Mouse (Mus musculus) forebrain, embryonic 14.5 days (tissue): ENCODE measurements at regions not wholly inside any gene's neighbourhood (a gene's known extent, or its start where the extent isn't known, plus 50 kb on each side); places are given as distances from the start of the nearest gene placed in this dataset.

Source experiments
- ATAC-seq: fragments of 200-750 bp; cut with Nextera tagmentation; 2 replicates; pipeline ENCODE4 v1.8.0; 2017; ENCODE audit warnings: mild to moderate bottlenecking, moderate library complexity
- DNase-seq: peaks from one replicate; pipeline ENCODE4 v3.0.0-alpha.2; 2015; ENCODE audit warnings: low spot score
- H3K27ac ChIP-seq: fragments of 300-500 bp; sonication (generic); 2 replicates; pipeline ENCODE4 v1.5.1; 2014; ENCODE audit warnings: low read depth, mild to moderate bottlenecking, control low read depth, low read length, moderate library complexity
- H3K27me3 ChIP-seq: fragments of 300-500 bp; sonication (generic); replicated peaks from 2 replicates; pipeline ENCODE4 v1.6.1; 2014; ENCODE audit warnings: low read length, control low read depth, mixed read lengths; ENCODE audit not compliant: control insufficient read depth, insufficient read depth
- H3K36me3 ChIP-seq: fragments of 300-500 bp; sonication (generic); 2 replicates; pipeline ENCODE4 v1.6.1; 2014; ENCODE audit warnings: low read length, control low read depth; ENCODE audit not compliant: control insufficient read depth, insufficient read depth
- H3K4me1 ChIP-seq: fragments of 300-500 bp; sonication (generic); 2 replicates; pipeline ENCODE4 v1.6.1; 2014; ENCODE audit warnings: antibody characterized with exemption, low read length, control low read depth; ENCODE audit not compliant: control insufficient read depth, insufficient read depth
- H3K4me2 ChIP-seq: fragments of 300-500 bp; sonication (generic); 2 replicates; pipeline ENCODE4 v1.6.1; 2014; ENCODE audit warnings: mild to moderate bottlenecking, control low read depth, low read length
- H3K4me3 ChIP-seq: fragments of 300-500 bp; sonication (generic); 2 replicates; pipeline ENCODE4 v1.5.1; 2014; ENCODE audit warnings: low read depth, low read length, control low read depth
- H3K9ac ChIP-seq: fragments of 300-500 bp; sonication (generic); 2 replicates; pipeline ENCODE4 v1.6.1; 2014; ENCODE audit warnings: mild to moderate bottlenecking, low read length, control low read depth, moderate library complexity
- H3K9me3 ChIP-seq: fragments of 300-500 bp; sonication (generic); replicated peaks from 2 replicates; pipeline ENCODE4 v1.6.1; 2016; ENCODE audit warnings: low read length, control low read depth, mixed read lengths; ENCODE audit not compliant: control insufficient read depth
- WGBS: fragments of 180-500 bp; shearing (Covaris S2); extraction: QIAGEN DNeasy Blood & Tissue Kit; methylation state at CpG from one replicate; pipeline ENCODE4 v1.1.7; 2014; 5-methylcytosine and 5-hydroxymethylcytosine counted together

DNA sequence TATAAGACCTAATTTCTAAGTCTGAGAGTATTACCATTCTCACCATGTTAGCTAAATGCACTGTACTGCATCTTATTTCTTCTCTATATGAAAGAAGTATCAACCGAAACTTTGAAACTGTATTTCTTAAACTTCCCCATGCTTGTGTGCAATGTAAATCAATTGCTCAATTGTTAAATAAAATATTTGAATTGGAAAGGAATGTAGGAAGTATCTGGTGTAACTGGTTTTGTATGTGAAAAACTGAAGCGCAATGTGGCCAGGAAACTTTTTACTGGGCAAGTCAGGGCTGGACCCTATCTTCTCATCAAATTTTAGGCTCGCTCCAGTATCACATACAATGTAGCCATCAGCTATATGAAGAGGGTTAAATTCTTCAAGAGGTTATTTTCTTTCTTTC is 123.8 kb upstream of the Atp2b1 start:
- no peaks in the 10 kb centered on the region for H3K27me3 ChIP-seq
- H3K4me3 ChIP-seq, result no peak overlapping the region
- no peak for ATAC-seq
- DNase-seq, result no peak
- WGBS, result 95% methylated on average over 3 of the region's 3 CpGs
- no peak overlapping the region for H3K9ac ChIP-seq
- no peaks in the 10 kb centered on the region for H3K4me1 ChIP-seq
- H3K27ac ChIP-seq, result no peak overlapping the region
- H3K9me3 ChIP-seq, result no peaks in the 10 kb centered on the region
- no peaks in the 10 kb centered on the region for H3K36me3 ChIP-seq
- H3K4me2 ChIP-seq, result no peak overlapping the region

DNA sequence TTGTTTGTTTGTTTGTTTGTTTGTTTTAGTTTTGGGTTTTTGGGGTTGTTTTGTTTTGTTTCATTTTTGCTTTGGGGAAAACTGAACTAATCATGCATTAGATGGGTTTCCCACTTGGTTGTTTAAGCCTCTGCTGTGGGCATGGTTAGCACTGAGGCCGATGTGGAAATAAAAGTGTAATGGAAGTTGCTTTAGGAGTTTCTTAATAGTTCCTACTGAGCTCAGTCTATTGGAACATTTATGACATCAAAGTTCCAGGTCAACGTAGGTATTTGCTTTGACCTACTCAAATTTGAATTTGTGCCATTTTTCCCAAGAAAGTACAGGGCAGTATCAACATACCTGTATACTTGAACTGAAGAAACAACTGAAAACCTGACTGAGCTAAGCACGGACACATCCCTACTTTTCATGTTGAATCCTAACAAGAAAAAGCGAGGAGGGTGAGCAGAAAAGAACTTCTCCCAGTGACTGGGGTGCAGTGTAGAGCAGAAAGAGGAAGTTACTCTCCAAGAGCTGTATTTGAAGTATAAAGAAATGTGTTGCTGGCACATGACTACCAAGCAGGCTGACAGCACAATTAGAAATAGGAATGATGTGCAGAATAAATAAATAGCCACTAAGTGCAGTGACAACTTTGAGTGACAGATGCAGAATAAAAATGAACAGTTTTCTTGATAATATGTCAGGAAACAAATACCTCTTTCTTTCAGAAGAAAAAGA is 122.0 kb upstream of the Atp2b1 start:
- H3K4me2 ChIP-seq, result no peak overlapping the region
- DNase-seq, result no peak
- H3K27ac ChIP-seq, result no peak overlapping the region
- H3K9ac ChIP-seq, result no peak overlapping the region
- H3K4me3 ChIP-seq, result no peak overlapping the region
- H3K36me3 ChIP-seq, result no peaks in the 10 kb centered on the region
- H3K4me1 ChIP-seq, result no peaks in the 10 kb centered on the region
- ATAC-seq, result no peak
- no peaks in the 10 kb centered on the region for H3K27me3 ChIP-seq
- WGBS, result 89% methylated on average over 4 of the region's 4 CpGs
- H3K9me3 ChIP-seq, result no peaks in the 10 kb centered on the region

DNA sequence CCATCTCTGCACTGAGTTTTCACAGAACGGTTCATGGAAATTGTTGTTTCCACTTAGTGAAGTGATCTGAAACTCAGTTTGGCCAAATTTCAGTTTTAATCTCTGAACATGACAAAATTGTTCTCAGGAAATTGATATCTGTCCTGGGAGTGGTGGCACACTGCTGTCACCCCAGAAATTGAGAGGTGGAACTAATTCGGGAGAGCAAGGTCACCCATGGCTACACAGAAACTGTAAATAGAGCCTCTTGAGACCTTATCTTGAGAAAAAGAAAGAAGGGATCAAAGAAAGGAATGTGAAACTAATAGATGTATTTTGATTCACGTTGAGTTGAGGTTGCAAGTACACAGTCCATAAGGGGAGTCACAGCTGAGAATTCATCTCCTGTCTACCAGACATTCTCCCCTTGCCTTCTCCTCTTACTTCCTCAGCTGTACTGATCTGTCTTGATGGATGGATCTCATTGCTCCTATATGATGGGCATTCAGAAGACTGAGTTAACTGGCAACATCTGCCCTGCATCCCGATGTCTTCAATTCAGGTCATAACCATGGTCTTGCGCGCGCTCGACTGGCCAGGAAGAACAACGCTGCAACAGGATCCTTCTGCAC is 120.2 kb upstream of the Atp2b1 start:
- ATAC-seq, result no peak
- Histone ChIP-seq H3K27me3 (no peaks in the 10 kb centered on the region), H3K4me1 (no peaks in the 10 kb centered on the region), H3K9me3 (no peaks in the 10 kb centered on the region), H3K4me3 (no peak overlapping the region), H3K4me2 (no peak overlapping the region), H3K36me3 (no peaks in the 10 kb centered on the region), H3K27ac (no peak overlapping the region), H3K9ac (no peak overlapping the region)
- DNase-seq, result no peak
- 94% methylated on average over 9 of the region's 9 CpGs for WGBS

DNA sequence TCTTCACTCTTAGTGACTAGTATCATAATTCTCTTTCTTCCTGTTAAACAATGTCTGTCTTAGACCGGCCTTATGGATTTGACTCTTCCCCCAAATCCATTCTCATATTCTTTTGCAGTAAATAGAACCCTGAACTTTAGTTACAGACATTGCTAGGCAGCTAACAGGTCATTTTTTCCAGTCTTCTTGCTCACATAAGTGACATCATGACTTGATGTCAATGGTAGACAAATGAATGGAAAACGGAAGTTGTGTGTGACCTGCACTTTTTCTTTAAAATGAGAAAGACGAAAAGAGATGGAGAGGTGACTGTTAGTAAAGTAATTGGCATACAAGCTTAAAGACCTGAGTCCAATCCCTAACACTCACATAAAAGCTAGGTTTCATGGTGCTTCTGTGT is 118.2 kb upstream of the Atp2b1 start:
- Histone ChIP-seq H3K36me3 (no peaks in the 10 kb centered on the region), H3K27me3 (no peaks in the 10 kb centered on the region), H3K9ac (no peak overlapping the region), H3K9me3 (no peaks in the 10 kb centered on the region), H3K4me3 (no peak overlapping the region), H3K4me1 (no peaks in the 10 kb centered on the region), H3K4me2 (no peak overlapping the region), H3K27ac (no peak overlapping the region)
- DNase-seq (no peak), ATAC-seq (no peak)
- 93% methylated on average over 3 of the region's 3 CpGs for WGBS

DNA sequence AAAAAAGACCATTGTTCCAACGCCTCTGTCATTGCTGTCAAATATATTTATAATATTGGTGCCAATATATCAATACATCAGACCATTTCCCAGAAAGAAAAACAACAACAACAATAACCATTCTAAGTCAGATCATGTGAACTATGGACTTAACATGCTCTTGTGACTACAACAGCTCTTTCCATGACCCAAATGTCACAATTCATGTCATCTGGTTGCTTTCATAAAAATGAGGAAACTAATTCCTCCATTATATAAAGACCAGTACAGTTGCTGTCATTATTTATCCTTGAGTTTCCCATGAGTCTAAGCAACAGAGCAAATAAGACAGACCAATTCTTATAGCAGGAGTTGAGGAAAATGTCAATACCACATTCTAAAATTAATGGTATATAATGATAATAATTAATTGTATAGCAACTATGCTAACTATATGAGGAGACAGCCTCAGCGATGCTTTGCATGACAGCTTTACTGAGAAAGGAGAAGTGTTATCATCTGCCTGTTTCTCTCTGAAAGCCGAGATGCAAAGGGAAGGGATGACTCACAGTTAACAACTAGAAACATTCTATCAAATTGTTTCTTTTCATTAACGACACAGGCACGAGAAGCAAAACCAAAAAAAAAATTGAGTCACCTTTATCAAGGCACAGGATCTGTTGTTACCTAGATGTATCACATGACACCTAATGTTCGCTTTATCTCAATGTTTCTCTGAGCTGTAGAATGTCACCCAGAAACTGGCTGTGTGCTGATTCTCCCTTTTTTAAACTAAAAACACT is 115.4 kb upstream of the Atp2b1 start:
- H3K27me3 ChIP-seq, result no peaks in the 10 kb centered on the region

DNA sequence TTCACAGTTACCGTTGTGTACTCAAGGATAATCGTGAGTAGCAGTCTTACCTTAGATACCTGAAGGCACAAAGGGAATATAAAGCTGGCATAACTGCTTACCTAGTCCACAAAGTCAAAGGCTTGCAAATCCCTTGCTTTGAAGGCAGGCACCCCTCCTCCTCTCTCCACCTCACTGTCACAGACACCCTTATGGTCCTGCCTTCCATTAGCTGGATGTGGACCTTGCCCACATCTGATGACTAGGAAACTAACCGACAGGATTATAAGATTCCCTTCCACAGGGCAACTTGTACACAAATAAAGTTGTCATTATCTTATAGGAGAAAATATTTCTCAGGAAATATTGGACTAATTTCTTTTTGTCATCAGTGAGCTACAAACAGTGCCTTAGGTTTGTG is 114.4 kb upstream of the Atp2b1 start:
- Histone ChIP-seq H3K4me2 (no peak overlapping the region), H3K9me3 (no peaks in the 10 kb centered on the region), H3K4me3 (no peak overlapping the region), H3K9ac (no peak overlapping the region), H3K27me3 (no peaks in the 10 kb centered on the region), H3K4me1 (no peaks in the 10 kb centered on the region), H3K36me3 (no peaks in the 10 kb centered on the region), H3K27ac (no peak overlapping the region)
- DNase-seq (no peak), ATAC-seq (no peak)
- WGBS, result 92% methylated on average over 3 of the region's 3 CpGs

More for the DNA sequence above, 115.4 kb upstream of the Atp2b1 start:
- DNase-seq (no peak), ATAC-seq (no peak)
- Histone ChIP-seq H3K36me3 (no peaks in the 10 kb centered on the region), H3K9ac (no peak overlapping the region), H3K4me2 (no peak overlapping the region), H3K9me3 (no peaks in the 10 kb centered on the region), H3K4me1 (no peaks in the 10 kb centered on the region), H3K27ac (no peak overlapping the region), H3K4me3 (no peak overlapping the region)
- 86% methylated on average over 6 of the region's 6 CpGs for WGBS

DNA sequence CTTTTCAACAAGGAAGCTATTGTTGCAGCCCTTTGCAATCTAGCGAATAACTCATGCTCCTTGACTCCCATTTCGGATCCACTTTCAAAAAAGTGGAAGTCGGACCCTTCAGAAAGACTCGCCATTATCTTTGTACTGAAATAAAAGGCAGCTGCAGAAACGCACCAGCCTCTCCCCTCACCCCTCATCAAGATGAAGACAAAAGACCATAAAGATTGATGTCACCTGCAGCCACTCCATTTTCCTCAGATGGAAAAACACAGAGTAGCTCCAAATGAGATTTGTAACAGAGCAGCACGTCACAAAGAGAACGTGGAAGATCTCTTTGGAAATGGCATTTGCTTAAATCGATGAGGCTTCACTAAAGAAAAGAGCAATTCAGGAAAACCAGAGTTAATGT is 113.3 kb upstream of the Atp2b1 start:
- H3K4me2 ChIP-seq, result no peak overlapping the region
- H3K9ac ChIP-seq, result no peak overlapping the region
- peak; percentile 11 for DNase-seq
- no peaks in the 10 kb centered on the region for H3K27me3 ChIP-seq
- no peak overlapping the region for H3K4me3 ChIP-seq
- no peaks in the 10 kb centered on the region for H3K4me1 ChIP-seq
- ATAC-seq, result no peak
- H3K36me3 ChIP-seq, result no peaks in the 10 kb centered on the region
- H3K9me3 ChIP-seq, result no peaks in the 10 kb centered on the region
- H3K27ac ChIP-seq, result no peak overlapping the region
- 22% methylated on average over 8 of the region's 8 CpGs for WGBS

DNA sequence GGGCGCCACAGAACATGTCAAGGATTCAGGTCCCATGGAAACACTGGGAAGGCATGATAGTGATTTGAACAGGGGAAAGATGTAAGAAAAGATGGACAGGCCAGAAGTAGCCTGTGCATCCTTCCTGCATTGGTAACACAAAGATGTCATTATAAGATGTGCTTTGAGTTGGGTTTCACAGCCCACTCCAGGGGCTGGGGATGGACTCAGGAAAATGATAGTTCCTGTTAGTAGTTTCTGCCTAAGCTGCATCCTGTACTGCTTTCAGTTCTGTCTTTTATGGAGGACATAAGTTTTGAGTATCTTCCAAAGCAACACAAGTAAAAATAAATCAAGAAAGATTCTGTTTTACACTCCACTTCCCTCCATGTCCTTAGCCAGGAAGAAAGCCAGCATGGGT is 109.2 kb upstream of the Atp2b1 start:
- no peak overlapping the region for H3K4me2 ChIP-seq
- H3K27me3 ChIP-seq, result no peaks in the 10 kb centered on the region
- DNase-seq (no peak), ATAC-seq (no peak)
- no peak overlapping the region for H3K9ac ChIP-seq
- no peaks in the 10 kb centered on the region for H3K4me1 ChIP-seq
- H3K4me3 ChIP-seq, result no peak overlapping the region
- no peaks in the 10 kb centered on the region for H3K9me3 ChIP-seq
- no peaks in the 10 kb centered on the region for H3K36me3 ChIP-seq
- no peak overlapping the region for H3K27ac ChIP-seq
- 88% methylated on average over 1 of the region's 1 CpGs for WGBS
